Mouse (Mus musculus): ENCODE measurements around the gene Dst. TPM values are rescaled to one million over a fixed set of nuclear protein-coding genes. Genes with fewer than 3 reads are reported as not detected.

Dst gene
- polyA plus RNA-seq, 2 experiments: 4.3 to 5.0 TPM

GRCm38 (mm10) chr1:34179756-34180155 lies 271.7 kb downstream of the Dst start:
- Histone ChIP-seq H3K4me2 (ENCODE audit: low read depth) (no peak overlapping the region), H3K9me3 (ENCODE audit: control insufficient read depth, low read length) (no peaks in the 10 kb centered on the region), H3K27me3 (ENCODE audit: control insufficient read depth, insufficient read depth, low read length) (no peaks in the 10 kb centered on the region), H3K9ac (replicated peaks) (no peak overlapping the region), H3K4me1 (replicated peaks; ENCODE audit: control insufficient read depth in 2 of 2, insufficient read depth in 2 of 2, low read length in 1 of 2) (no peaks in the 10 kb centered on the region), H3K36me3 (replicated peaks; ENCODE audit: control insufficient read depth, insufficient read depth, low read depth) (no peaks in the 10 kb centered on the region), H3K4me3 (ENCODE audit: insufficient read depth in 1 of 2, low read depth in 2 of 2, low read length in 2 of 2) (no peak overlapping the region), H3K27ac (no peak overlapping the region)
- WGBS (ENCODE audit: insufficient replicate concordance): 43% methylated on average over 19 of the region's 19 CpGs
- no peak for DNase-seq (ENCODE audit: low read depth in 3 of 3, low spot score in 3 of 3)
- TF ChIP-seq CTCF (IDR thresholded peaks at IDR 0.05; ENCODE audit: low read depth): no peak
- TF ChIP-seq EP300 (IDR thresholded peaks at IDR 0.05; ENCODE audit: low read depth): no peak
- no peak for ATAC-seq (ENCODE audit: insufficient read depth)

DNA sequence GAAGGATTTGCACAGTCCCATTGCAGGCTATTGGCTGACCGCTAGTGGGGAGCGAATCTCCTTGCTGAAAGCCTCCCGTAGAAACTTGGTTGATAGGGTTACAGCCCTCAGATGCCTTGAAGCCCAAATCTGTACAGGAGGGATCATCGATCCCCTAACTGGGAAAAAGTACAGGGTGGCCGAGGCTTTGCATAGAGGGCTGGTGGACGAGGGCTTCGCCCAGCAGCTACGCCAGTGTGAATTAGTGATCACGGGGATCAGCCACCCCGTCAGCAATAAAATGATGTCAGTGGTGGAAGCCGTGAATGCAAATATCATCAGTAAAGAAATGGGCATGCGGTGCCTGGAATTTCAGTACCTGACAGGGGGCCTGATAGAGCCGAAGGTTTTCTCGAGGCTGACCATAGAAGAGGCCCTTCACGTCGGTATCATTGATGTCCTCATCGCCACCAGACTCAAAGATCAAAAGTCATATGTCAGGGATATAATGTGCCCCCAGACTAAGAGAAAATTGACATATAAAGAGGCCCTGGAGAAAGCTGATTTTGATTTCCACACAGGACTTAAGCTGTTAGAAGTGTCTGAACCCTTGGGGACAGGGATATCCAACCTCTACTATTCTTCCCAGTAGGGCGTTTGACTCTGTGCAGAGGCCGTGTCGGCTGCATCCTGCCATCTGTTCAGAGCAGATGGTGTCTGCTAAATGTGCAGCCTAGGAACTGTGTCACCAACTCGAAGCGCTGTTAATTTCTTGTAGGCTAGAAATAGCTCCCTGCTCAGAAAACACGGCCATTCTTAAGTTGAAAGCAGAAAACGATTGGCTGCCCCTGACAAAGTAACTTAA lies 274.6 kb downstream of the Dst start:
- Histone ChIP-seq H3K9ac (replicated peaks) (no peak overlapping the region), H3K4me2 (ENCODE audit: low read depth) (no peak overlapping the region), H3K36me3 (replicated peaks; ENCODE audit: control insufficient read depth, insufficient read depth, low read depth) (no peaks in the 10 kb centered on the region), H3K27me3 (ENCODE audit: control insufficient read depth, insufficient read depth, low read length) (no peaks in the 10 kb centered on the region), H3K9me3 (ENCODE audit: control insufficient read depth, low read length) (no peaks in the 10 kb centered on the region), H3K4me3 (ENCODE audit: insufficient read depth in 1 of 2, low read depth in 2 of 2, low read length in 2 of 2) (no peak overlapping the region), H3K27ac (no peak overlapping the region), H3K4me1 (replicated peaks; ENCODE audit: control insufficient read depth in 2 of 2, insufficient read depth in 2 of 2, low read length in 1 of 2) (no peaks in the 10 kb centered on the region)
- DNase-seq (ENCODE audit: low read depth in 3 of 3, low spot score in 3 of 3): no peak
- TF ChIP-seq EP300 (IDR thresholded peaks at IDR 0.05; ENCODE audit: low read depth): no peak
- no peak for TF ChIP-seq CTCF (IDR thresholded peaks at IDR 0.05; ENCODE audit: low read depth)
- no peak for ATAC-seq (ENCODE audit: insufficient read depth)
- 72% methylated on average over 24 of the region's 24 CpGs for WGBS (ENCODE audit: insufficient replicate concordance)

DNA sequence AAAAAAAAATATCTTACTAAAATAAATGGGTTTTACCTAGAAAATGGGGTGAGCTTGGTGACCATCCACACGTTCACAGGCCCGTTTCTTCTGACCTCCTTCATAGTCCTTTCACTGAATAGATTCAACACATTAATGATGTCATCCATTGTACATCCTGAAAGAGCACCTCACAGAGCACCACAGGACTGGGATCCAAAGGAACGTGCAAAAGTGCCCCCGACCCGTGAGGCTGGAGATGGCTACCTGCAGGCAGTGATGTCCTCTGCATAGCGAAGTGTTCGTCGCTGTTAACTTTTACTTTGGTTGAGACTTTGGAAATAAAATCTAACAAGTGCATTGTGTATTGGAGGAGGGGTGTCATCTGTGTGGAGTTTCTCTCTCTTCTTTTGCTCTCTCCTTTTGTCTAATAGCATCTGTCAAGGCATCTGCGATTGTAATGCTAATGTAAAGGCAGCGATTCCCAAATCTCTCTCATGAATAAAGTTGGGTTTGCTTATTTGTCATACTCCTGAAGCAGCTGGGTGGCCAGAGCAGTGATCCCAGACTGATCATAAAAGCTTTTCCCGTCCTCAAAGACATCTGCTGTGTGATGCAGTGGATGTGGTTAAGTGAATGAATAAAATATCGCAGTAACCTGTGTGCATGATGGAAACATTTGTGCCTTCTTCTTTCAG lies 275.4 kb downstream of the Dst start:
- TF ChIP-seq CTCF (IDR thresholded peaks at IDR 0.05; ENCODE audit: low read depth): no peak
- no peak for TF ChIP-seq EP300 (IDR thresholded peaks at IDR 0.05; ENCODE audit: low read depth)
- 74% methylated on average over 12 of the region's 12 CpGs for WGBS (ENCODE audit: insufficient replicate concordance)
- H3K9ac ChIP-seq (replicated peaks): no peak overlapping the region
- no peaks in the 10 kb centered on the region for H3K9me3 ChIP-seq (ENCODE audit: control insufficient read depth, low read length)
- no peak overlapping the region for H3K27ac ChIP-seq
- no peak for ATAC-seq (ENCODE audit: insufficient read depth)
- DNase-seq (ENCODE audit: low read depth in 3 of 3, low spot score in 3 of 3): no peak
- H3K36me3 ChIP-seq (replicated peaks; ENCODE audit: control insufficient read depth, insufficient read depth, low read depth): no peaks in the 10 kb centered on the region
- no peak overlapping the region for H3K4me2 ChIP-seq (ENCODE audit: low read depth)
- H3K4me3 ChIP-seq (ENCODE audit: insufficient read depth in 1 of 2, low read depth in 2 of 2, low read length in 2 of 2): no peak overlapping the region
- no peaks in the 10 kb centered on the region for H3K27me3 ChIP-seq (ENCODE audit: control insufficient read depth, insufficient read depth, low read length)
- H3K4me1 ChIP-seq (replicated peaks; ENCODE audit: control insufficient read depth in 2 of 2, insufficient read depth in 2 of 2, low read length in 1 of 2): no peaks in the 10 kb centered on the region

DNA sequence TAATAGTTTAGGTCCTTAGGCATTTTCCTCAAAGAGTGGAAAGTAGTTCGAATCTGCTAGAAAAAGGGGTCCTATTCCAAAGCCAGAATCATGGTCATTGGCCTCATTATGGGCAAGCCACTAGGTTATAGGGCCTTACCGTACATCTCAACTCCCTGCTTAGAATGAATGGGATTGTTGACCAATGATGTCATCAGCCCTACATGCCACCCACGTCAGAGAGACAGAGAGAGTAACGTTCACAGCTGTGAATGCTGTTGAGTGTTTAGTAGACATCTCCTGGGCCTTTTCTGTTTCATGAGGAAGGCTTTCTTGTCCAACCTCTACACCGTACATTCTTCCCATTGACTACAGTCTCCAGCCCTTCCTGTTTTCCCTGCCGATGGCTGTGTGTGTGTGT lies 276.2 kb downstream of the Dst start:
- WGBS (ENCODE audit: insufficient replicate concordance): 50% methylated on average over 6 of the region's 6 CpGs
- H3K27ac ChIP-seq: no peak overlapping the region
- no peak overlapping the region for H3K4me2 ChIP-seq (ENCODE audit: low read depth)
- no peaks in the 10 kb centered on the region for H3K36me3 ChIP-seq (replicated peaks; ENCODE audit: control insufficient read depth, insufficient read depth, low read depth)
- no peak overlapping the region for H3K4me3 ChIP-seq (ENCODE audit: insufficient read depth in 1 of 2, low read depth in 2 of 2, low read length in 2 of 2)
- H3K9ac ChIP-seq (replicated peaks): no peak overlapping the region
- no peaks in the 10 kb centered on the region for H3K9me3 ChIP-seq (ENCODE audit: control insufficient read depth, low read length)
- ATAC-seq (ENCODE audit: insufficient read depth): no peak
- H3K4me1 ChIP-seq (replicated peaks; ENCODE audit: control insufficient read depth in 2 of 2, insufficient read depth in 2 of 2, low read length in 1 of 2): no peaks in the 10 kb centered on the region
- no peak for DNase-seq (ENCODE audit: low read depth in 3 of 3, low spot score in 3 of 3)
- no peaks in the 10 kb centered on the region for H3K27me3 ChIP-seq (ENCODE audit: control insufficient read depth, insufficient read depth, low read length)
- TF ChIP-seq EP300 (IDR thresholded peaks at IDR 0.05; ENCODE audit: low read depth) (no peak), CTCF (IDR thresholded peaks at IDR 0.05; ENCODE audit: low read depth) (no peak)

DNA sequence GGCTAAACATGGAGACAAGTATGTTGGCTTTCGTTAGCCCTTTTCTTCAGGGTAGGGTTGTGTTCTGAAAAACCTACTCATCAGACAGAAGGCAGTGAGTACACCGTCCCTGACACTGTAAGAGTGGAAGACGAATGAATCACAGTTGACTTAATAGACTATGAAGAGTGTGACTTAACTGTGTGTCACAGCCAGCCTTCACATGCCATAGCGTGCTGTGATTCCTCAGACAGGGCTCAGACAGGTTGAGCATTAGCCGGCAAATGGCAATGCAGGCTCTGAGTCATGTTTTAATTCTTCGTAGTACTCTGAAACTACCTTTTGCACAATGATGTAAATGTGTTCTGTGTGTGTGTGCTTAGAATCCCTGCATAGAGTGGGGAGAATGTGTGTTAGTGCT lies 278.0 kb downstream of the Dst start:
- Histone ChIP-seq H3K4me3 (ENCODE audit: insufficient read depth in 1 of 2, low read depth in 2 of 2, low read length in 2 of 2) (no peak overlapping the region), H3K4me1 (replicated peaks; ENCODE audit: control insufficient read depth in 2 of 2, insufficient read depth in 2 of 2, low read length in 1 of 2) (no peaks in the 10 kb centered on the region), H3K27ac (no peak overlapping the region), H3K9me3 (ENCODE audit: control insufficient read depth, low read length) (no peaks in the 10 kb centered on the region), H3K27me3 (ENCODE audit: control insufficient read depth, insufficient read depth, low read length) (no peaks in the 10 kb centered on the region), H3K9ac (replicated peaks) (no peak overlapping the region), H3K36me3 (replicated peaks; ENCODE audit: control insufficient read depth, insufficient read depth, low read depth) (no peaks in the 10 kb centered on the region), H3K4me2 (ENCODE audit: low read depth) (no peak overlapping the region)
- TF ChIP-seq CTCF (IDR thresholded peaks at IDR 0.05; ENCODE audit: low read depth): no peak
- TF ChIP-seq EP300 (IDR thresholded peaks at IDR 0.05; ENCODE audit: low read depth): no peak
- DNase-seq (ENCODE audit: low read depth in 3 of 3, low spot score in 3 of 3) (no peak), ATAC-seq (ENCODE audit: insufficient read depth) (no peak)
- 70% methylated on average over 6 of the region's 6 CpGs for WGBS (ENCODE audit: insufficient replicate concordance)

Data from liver, embryonic 14.5 days (tissue).